Mouse (Mus musculus) activated CD4-positive, CD25-positive, alpha-beta regulatory T cell, adult 4 months (primary cell): ENCODE data around the gene Utp15. TPM values are rescaled to one million over a fixed set of nuclear protein-coding genes. Genes with fewer than 3 reads are reported as not detected.

Source experiments
- ATAC-seq: one replicate; pipeline ENCODE4 v1.8.0; 2017
- polyA plus RNA-seq, 2 experiments: library from polyadenylated mRNA; unstranded; fragments of 100-300 nt; shearing (Covaris generic); gene quantifications; one replicate each; pipeline ENCODE4 v1.2.1; 2017

The Utp15 gene
- polyA plus RNA-seq, 2 experiments from 2014 or later: 23.8 to 26.9 TPM

- ATAC-seq: no peak
Measured at GRCm38 (mm10) chr13:98245386-98245785, 17.5 kb downstream of the Utp15 start.

GRCm38 (mm10) chr13:98244571-98245350 is 18.1 kb downstream of the Utp15 start:
- ATAC-seq: no peak

- no peak for ATAC-seq
Measured at GRCm38 (mm10) chr13:98241531-98242282, 21.1 kb downstream of the Utp15 start.

- ATAC-seq: peak; percentile 57
Measured at GRCm38 (mm10) chr13:98239978-98240641, 22.7 kb downstream of the Utp15 start.

GRCm38 (mm10) chr13:98235451-98235850 is 27.4 kb downstream of the Utp15 start:
- no peak for ATAC-seq

GRCm38 (mm10) chr13:98230511-98230910 is 32.3 kb downstream of the Utp15 start:
- ATAC-seq: no peak

- no peak for ATAC-seq
Measured at GRCm38 (mm10) chr13:98226225-98226624, 36.6 kb downstream of the Utp15 start.

- no peak for ATAC-seq
Measured at GRCm38 (mm10) chr13:98222848-98223247, 40.0 kb downstream of the Utp15 start.

GRCm38 (mm10) chr13:98210137-98210536 is 52.7 kb downstream of the Utp15 start:
- no peak for ATAC-seq

- no peak for ATAC-seq
Measured at GRCm38 (mm10) chr13:98208842-98209241, 54.0 kb downstream of the Utp15 start.

- ATAC-seq: no peak
Measured at GRCm38 (mm10) chr13:98206546-98206870, 56.3 kb downstream of the Utp15 start.

GRCm38 (mm10) chr13:98205771-98206545 is 56.9 kb downstream of the Utp15 start, which contains the start of gene Arhgef28:
Gene Arhgef28 (minus strand): TSS chr13:98206439.
- ATAC-seq: no peak

GRCm38 (mm10) chr13:98205111-98205510 is 57.7 kb downstream of the Utp15 start:
- ATAC-seq: no peak

GRCm38 (mm10) chr13:98204371-98204770 is 58.5 kb downstream of the Utp15 start:
- no peak for ATAC-seq

- ATAC-seq: no peak
Measured at GRCm38 (mm10) chr13:98201436-98201835, 61.4 kb downstream of the Utp15 start.

Other genes starting within 250 kb of the Utp15 start
- under 1 TPM in 1 of 2 experiments, not detected in 1; 0.08 TPM for gene Arhgef28, start 56.6 kb downstream of the Utp15 start, polyA plus RNA-seq
- 10 to 100 TPM; 23.1 to 24.9 TPM for gene Ankra2, start within 50 bp of the Utp15 start, polyA plus RNA-seq
- gene Gm21976, start 16.8 kb upstream of the Utp15 start, polyA plus RNA-seq: not detected
- gene Btf3, start 54.0 kb upstream of the Utp15 start, polyA plus RNA-seq: 1,000 to 10,000 TPM in 1 of 2 experiments, 100 to 1,000 TPM in 1; 915 to 1,034 TPM
- not detected for gene Foxd1, start 91.2 kb upstream of the Utp15 start, polyA plus RNA-seq
- gene Gm10320, start 229.0 kb upstream of the Utp15 start, polyA plus RNA-seq: 1 to 10 TPM in 1 of 2 experiments, not detected in 1; 1.3 TPM